Mouse (Mus musculus) layer of hippocampus, postnatal 36 days (tissue): Measurements from ENCODE around the gene Baiap3. TPM values are rescaled to one million over a fixed set of nuclear protein-coding genes. Genes with fewer than 3 reads are reported as not detected.

ENCODE experiments used
- DNase-seq, 2 experiments: peaks; one replicate each; pipeline ENCODE4 v3.0.0; 2022
- total RNA-seq, 2 experiments: library from RNA; stranded (reverse); gene quantifications; 2 replicates each; pipeline ENCODE4 v1.2.3; 2021

Baiap3 gene
- total RNA-seq: 1 to 10 TPM; 6.2 to 7.7 TPM

DNA sequence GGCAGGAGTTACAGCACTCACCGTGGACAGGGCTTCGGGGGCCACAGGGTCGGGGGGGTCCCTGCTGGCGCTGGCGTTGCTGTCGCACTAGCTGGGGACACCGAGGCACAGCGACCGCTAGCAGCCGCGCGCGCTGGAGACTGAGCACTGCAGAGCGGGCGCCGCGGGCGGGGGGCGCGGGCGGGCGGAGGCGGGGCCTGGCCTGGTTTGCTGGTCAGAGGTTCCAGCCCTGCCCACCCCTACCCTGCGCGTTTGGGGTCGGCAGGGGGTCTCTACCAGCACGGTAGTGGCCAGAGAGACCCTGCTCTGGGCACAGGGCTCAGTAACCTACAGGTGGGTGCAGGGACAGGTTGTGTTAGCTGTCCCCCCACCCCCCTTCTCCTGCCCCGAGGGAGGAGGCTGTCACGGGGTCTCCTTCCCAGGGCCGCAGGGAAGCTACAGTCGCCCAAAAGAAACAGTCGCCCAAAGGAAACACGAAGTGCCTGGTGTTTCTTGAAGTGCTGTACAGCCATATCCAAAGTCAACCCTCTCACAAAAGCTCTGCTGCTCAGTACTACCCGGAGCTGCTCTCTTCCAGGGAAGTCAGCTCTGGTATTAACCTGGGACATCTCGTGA is at the start of gene Baiap3:
Gene Baiap3, minus strand, starts transcription at position 225 of the 615 bp plus-strand sequence.
- DNase-seq: no peak

GRCm38 (mm10) chr17:25298094-25298493 is 41.9 kb upstream of the Baiap3 start, which contains the start of gene Prss34:
Gene Prss34 (plus strand): TSS chr17:25298394.
- no peak for DNase-seq

DNA sequence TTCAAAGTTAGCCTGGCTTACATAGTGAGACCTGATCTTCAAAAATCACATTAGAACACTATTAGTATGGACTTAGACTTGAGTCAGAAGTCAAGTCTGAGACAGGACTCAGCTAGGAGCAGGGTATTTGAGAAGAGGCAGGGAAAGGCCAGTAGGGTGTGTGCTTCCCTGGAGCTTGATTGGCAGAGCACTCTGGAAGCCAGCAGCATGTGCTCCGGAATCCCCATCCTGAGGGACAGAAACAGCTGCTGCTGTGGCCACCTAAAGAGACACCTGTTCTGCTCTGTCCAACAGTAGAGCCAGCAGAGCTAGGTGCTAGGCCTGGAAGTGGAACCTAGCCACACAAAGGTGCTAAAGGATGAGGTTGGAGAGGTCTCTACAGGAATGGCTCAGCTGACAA is 37.9 kb upstream of the Baiap3 start:
- DNase-seq: no peak

- DNase-seq: no peak
These were observed 37.3 kb upstream of the Baiap3 start for GRCm38 (mm10) chr17:25293495-25293894.

- DNase-seq: no peak
These were observed 34.2 kb upstream of the Baiap3 start for GRCm38 (mm10) chr17:25290411-25290810.

DNA sequence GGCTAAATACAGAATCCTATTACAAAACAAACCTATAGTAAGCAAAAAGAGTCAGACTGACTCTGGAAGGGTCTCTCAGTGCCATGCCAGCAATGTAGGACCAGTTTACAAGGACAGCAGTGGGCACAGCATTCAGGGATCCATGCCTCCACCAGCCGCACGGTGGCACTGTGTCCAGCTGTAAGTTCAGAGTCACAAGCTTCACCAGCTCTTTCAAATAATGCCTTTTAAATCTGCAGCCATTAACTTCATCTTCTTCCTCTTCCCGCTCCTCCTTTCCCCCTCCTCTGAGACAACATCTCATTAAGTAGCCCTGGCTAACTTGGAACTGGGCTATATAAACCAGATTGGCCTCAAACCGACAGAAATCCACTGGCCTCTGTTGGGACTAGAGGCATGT is 32.7 kb upstream of the Baiap3 start:
- peak in 1 of 2 experiments; percentile 29 for DNase-seq

DNA sequence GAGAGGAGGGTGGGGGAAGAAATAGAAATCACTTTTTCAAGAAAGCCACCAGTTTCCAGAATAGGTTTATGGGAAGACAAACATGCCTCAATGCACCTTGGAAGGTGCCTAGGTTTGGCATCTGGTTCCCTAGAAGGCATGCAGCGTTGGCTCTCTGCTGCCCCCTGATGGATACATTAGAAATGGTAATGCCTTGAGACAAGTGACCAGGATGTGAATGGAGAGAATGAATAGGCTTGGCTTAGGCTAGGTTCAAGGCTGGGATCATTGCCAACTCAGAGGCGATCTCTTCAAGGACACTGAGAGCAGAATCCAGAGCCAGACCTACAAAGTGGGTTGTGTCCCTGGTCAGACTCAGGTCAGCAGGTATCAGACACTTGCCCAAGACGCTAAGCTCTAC is 28.9 kb upstream of the Baiap3 start:
- peak in 1 of 2 experiments; percentile 37 for DNase-seq

DNA sequence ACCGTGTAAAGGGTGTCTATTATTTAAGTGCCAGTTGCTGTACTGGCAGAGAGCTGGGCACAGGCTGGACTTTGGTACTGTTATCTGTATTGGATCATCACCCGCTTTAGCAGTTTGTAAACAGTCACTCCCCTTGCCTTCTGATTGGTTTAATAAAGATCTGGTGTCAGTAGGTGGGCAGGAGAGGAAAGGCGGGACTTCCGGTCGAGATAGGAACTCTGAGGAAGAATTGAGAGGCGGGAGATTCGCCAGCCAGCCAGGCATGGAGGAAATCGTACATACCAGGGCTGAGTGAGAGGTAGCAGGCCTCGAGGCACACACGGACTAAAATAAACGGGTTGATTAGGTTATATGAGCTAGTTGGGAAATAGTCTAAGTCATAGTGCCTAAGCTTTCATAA is 26.0 kb upstream of the Baiap3 start:
- DNase-seq: no peak

- DNase-seq: no peak
These were observed 19.7 kb upstream of the Baiap3 start for GRCm38 (mm10) chr17:25275833-25276232.

DNA sequence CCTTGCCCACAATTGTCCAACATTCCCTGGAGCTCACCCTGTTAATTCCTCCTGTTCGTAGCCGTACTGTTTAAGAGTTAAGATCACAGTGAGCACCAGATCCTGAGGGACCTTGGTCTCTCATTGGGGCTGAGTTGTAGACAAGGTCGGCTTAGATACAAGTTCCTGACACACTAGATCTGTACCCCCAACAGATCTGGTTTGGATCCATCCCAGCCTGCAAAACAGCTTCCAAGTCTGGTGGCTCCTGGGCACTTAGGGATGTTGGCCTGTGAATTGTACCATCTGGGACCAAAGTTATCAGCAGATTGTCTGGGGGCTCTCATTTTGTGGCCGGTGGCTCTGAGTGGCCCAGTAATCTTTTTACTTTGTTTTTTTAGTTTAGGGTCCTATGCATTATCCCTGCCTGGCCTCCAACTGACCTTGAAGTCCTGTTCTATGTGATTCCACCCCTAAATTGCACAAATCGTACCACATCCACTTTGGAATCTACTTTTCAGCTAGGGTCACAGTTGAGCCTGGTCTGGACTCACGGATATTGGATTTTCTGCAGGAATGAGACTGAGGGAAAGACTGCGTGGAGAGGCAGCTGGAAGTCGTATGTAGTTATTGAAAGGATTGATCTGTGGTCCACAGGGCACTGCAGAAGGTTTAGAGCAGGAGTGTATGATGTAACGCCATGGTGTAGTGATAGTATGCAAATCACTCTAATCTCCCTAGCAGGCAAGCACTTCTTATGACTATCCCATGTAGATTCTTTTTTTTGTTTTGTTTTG is 18.6 kb upstream of the Baiap3 start, which contains the start of gene Ube2i:
Gene Ube2i, minus strand, starts transcription at position 52 of the 776 bp plus-strand sequence.
- no peak for DNase-seq

DNA sequence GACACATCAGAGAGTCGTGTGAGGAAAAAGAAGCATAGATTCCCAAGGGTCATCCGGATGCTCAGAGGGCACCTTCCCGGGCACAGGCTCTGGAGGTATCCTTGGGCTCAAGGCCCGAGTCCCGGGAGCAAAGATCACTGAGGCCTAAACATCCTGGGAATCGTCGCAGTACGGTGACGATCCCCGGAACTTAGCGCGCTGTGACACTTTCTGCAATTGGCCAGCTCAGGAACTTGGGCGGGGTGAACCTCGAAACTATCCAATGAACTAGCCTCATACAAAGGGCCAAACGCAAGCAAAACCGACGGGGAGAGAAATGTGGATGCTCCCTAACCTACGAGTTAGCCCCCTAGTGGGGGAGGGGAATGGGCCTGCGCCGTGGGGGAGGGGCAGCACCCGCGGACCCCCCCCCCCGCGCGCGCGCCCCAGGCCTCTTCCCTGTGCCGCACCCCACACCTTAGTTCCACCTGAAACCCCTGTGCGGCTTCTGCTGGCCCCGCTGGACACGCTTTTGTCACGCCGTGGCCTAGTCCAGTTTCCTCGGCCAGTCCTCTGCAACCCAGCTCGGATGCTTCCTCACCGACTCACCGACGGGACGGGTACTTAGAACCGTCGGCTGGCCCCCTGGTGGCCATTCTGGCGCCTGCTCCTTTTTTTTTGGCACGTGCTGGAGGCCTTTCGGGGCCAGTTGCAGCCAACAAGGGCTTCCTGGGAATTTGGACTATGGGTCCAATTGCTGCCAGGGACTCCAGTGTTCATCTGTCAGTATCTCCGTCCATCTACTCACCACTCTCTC is 17.7 kb upstream of the Baiap3 start:
- peak; percentile 94 to 95 for DNase-seq

DNA sequence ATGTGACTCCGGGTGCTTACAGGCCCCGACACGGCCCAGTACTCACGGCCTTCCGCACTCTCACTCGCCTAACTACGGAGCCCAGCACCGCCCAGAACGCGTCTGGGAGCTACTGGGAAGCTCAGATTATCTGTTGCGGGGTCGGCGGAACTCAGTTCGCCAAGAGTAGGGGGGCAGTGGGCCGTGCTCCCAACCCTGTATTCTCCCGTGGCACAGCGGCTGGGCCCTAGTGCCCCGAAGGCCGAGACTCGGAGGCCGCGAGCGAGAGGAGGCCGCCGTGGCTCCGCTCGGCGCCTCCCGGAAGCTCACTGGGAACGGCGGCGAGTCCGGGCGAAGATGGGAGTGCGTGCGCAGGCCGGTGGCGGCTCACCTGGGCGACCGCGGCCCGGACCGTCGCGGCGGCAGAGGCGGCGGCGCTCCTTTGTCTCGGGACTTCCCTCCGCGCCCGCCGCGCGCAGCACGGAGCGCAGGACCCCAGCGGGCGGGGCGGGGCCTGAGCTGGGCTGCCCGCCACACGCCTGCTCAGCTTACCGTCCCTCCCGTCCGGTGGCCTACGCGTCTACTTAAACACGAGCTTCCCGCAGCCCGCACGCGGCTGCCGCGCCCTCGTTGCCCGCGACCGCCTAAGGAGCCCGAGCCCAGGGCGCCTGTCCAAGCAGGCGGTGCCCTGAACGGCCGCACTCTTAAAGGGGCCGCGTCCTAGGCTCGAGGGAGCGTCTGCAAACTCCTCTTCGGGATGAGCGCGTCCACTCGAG is 17.0 kb upstream of the Baiap3 start:
- peak; percentile 92 to 93 for DNase-seq

- no peak for DNase-seq
These were observed 16.2 kb upstream of the Baiap3 start for GRCm38 (mm10) chr17:25272326-25272725.

- no peak for DNase-seq
These were observed 14.7 kb upstream of the Baiap3 start for GRCm38 (mm10) chr17:25270795-25271335.

- DNase-seq: peak in 1 of 2 experiments; percentile 37
These were observed 8.3 kb upstream of the Baiap3 start for GRCm38 (mm10) chr17:25264453-25264852.

GRCm38 (mm10) chr17:25257804-25258261 is 1.7 kb upstream of the Baiap3 start:
- no peak for DNase-seq

DNA sequence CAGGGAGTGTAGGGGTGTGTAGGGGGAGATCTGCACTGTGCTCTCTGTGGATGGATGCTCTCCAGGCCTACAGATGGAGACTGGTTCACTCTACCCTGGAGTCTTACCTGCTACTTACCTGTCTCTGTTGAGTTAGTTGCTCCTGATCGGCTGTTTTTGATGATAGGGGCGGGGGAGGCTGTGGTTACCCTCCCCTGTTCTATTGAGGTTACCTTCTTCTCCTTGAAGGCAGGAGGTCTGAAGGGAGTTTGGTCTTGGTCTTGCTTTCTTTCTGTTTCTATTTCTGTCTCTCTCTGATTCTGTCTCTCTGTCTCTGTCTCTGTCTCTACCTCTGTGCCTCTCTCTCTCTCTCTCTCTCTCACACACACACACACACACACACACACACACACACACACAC is 1.1 kb downstream of the Baiap3 start:
- DNase-seq: no peak

DNA sequence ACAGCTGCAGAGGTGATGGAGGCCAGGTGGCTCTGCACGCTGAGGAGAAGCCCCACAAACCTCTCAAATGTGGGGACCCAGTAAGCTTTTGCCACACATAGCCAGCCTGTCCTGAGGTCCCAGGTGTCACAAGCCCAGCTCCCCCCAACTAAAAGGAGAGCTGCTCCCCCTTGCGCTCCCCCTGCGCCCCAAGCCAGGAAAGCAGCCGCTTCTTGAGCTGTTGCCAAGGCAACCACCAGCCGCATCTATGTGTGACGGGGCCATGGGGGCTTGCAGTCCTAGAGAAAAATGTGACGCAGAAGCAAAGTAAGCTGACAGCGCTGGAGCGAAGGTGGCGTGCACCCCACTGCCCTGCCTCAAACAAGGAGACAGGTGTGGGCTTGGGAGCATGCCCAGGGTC is 2.4 kb downstream of the Baiap3 start:
- DNase-seq: peak in 1 of 2 experiments; percentile 40

DNA sequence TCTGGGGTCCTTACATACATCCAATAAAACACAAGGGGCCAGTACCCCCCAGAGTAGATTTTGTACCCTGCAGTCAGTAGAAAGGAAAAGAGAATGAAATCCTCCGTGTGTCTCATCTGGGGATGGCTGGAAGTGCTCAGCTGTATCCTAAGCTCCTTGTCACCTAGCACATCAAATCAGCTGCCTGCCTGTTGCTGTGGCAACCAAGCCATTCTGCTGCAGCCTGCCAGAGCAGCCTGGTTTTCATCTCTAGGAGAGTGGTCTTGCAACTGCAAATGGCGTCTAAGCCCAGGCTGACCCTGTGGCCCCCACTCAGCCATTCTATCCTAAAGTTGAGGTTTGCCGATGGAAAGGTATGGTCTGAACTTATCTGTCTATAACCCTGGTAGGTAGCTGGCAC is 3.5 kb downstream of the Baiap3 start:
- DNase-seq: no peak

DNA sequence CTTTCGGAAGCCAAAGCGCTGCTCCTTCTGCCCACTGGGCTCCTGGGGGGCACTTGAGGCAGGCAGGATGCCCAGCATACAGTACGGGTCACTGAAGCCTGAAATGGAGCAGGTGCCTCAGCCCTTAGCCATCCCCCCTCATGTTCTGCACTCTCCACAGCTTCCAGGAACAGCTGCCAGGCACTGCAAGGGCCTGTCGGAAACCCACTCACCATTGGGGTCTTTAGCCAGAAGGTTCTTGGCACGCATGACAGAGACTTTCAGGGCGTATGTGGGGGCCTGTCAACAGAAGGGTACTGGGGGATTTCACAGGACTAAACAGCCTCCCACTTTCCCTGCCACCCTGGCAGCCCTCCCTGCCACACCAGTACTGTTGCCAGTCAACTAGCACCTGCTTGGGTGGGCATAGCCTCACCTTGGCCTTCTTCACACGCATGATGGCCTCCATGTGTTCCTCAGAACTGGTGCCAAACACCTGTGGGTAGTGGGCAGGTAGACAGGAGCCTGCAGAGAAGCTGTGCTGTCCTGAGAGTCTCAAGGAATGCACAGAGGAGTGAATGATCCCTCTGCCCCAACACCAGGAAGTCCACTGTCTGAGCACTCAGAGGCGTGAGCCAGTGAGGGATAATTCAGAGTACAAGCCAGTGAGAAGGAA is 5.9 kb downstream of the Baiap3 start:
- no peak for DNase-seq

GRCm38 (mm10) chr17:25248033-25248750 is 8.0 kb downstream of the Baiap3 start:
- no peak for DNase-seq
